Comparison of ENCODE assay signal across 8 mouse cellular contexts in genomic region chr2:55436261-55437006, GRCm38 (mm10). TPM values are rescaled to one million over a fixed set of nuclear protein-coding genes. Genes with fewer than 3 reads are reported as not detected.
DNase-seq lines count a peak whose midpoint lies in the region; ATAC-seq lines count a peak whose summit lies in the region.

No protein-coding gene starts in this region.

- 0 out of 2 replicates have a peak, but pooled peaks have one; percentile 36 for ATAC-seq in lung, embryonic 16.5 days (ENCODE audit: low read depth)
- ATAC-seq in embryonic facial prominence, embryonic 14.5 days (ENCODE audit: low read depth): peak; percentile 48; the same call in 1 of the 2 replicates
- peak; percentile 66 for ATAC-seq in neural tube, embryonic 15.5 days (ENCODE audit: low FRiP score)
- ATAC-seq in monocyte, adult 5-6 weeks (replicated peaks; ENCODE audit: insufficient number of reproducible peaks, low FRiP score, low TSS enrichment, poor library complexity, severe bottlenecking): no peak

- H3K4me1 ChIP-seq in lung, embryonic 16.5 days (replicated peaks; ENCODE audit: control insufficient read depth, insufficient read depth, low read length): peaks cover 6% of the 10 kb centered on the region
- peaks cover 10% of the 10 kb centered on the region; the same call in 1 of the 2 replicates for H3K4me1 ChIP-seq in embryonic facial prominence, embryonic 14.5 days (ENCODE audit: control insufficient read depth, insufficient read depth, low read length)
- H3K4me1 ChIP-seq in limb, embryonic 10.5 days: peaks cover 25% of the 10 kb centered on the region
- H3K4me1 ChIP-seq in neural tube, embryonic 15.5 days: peaks cover 22% of the 10 kb centered on the region

- no peak overlapping the region for H3K27ac ChIP-seq in lung, embryonic 16.5 days (ENCODE audit: low read length)
- H3K27ac ChIP-seq in embryonic facial prominence, embryonic 14.5 days (replicated peaks; ENCODE audit: low read depth, low read length): no peak overlapping the region
- no peak overlapping the region for H3K27ac ChIP-seq in limb, embryonic 10.5 days
- H3K27ac ChIP-seq in neural tube, embryonic 15.5 days (replicated peaks): peak overlapping the region; percentile 75

- no peak for DNase-seq in lung, adult 18-20 months
- DNase-seq in embryonic facial prominence, embryonic 14.5 days (ENCODE audit: low spot score): peak; percentile 11
- peak; percentile 36 for DNase-seq in heart, postnatal 4 days
- DNase-seq in limb, embryonic 10.5 days (ENCODE audit: low spot score): peak; percentile 46
- DNase-seq in adrenal gland, adult 8-10 months: no peak

- no peaks in the 10 kb centered on the region for H3K36me3 ChIP-seq in lung, embryonic 16.5 days (ENCODE audit: control insufficient read depth, insufficient read depth, low read length)
- no peaks in the 10 kb centered on the region for H3K36me3 ChIP-seq in embryonic facial prominence, embryonic 14.5 days (ENCODE audit: control insufficient read depth, insufficient read depth, low read length)
- H3K36me3 ChIP-seq in limb, embryonic 10.5 days: no peaks in the 10 kb centered on the region
- no peaks in the 10 kb centered on the region for H3K36me3 ChIP-seq in neural tube, embryonic 15.5 days

- H3K9ac ChIP-seq in lung, embryonic 16.5 days (ENCODE audit: low read length): no peak overlapping the region; the same call in 1 of the 2 replicates
- peak overlapping the region; percentile 55; the same call in 1 of the 2 replicates for H3K9ac ChIP-seq in embryonic facial prominence, embryonic 14.5 days (ENCODE audit: low read depth, low read length)
- H3K9ac ChIP-seq in neural tube, embryonic 15.5 days (replicated peaks): peak overlapping the region; percentile 67

- WGBS in lung, embryonic 16.5 days: 1% methylated on average over 21 of the region's 21 CpGs
- WGBS in embryonic facial prominence, embryonic 14.5 days: under 1% methylated on average over 20 of the region's 21 CpGs
- WGBS in limb, embryonic 10.5 days: under 1% methylated on average over 21 of the region's 21 CpGs
- WGBS in neural tube, embryonic 15.5 days: under 1% methylated on average over 21 of the region's 21 CpGs

- H3K4me2 ChIP-seq in lung, embryonic 16.5 days (ENCODE audit: low read depth, low read length): peak overlapping the region; percentile 63
- H3K4me2 ChIP-seq in embryonic facial prominence, embryonic 14.5 days (ENCODE audit: low read depth, low read length): peak overlapping the region; percentile 82
- H3K4me2 ChIP-seq in neural tube, embryonic 15.5 days: peak overlapping the region; percentile 95

- H3K27me3 ChIP-seq in lung, embryonic 16.5 days (ENCODE audit: control insufficient read depth, insufficient read depth, low read depth, low read length): peaks cover 30% of the 10 kb centered on the region
- peaks cover 38% of the 10 kb centered on the region for H3K27me3 ChIP-seq in embryonic facial prominence, embryonic 14.5 days (replicated peaks; ENCODE audit: control insufficient read depth, insufficient read depth, low read length)
- H3K27me3 ChIP-seq in limb, embryonic 10.5 days (ENCODE audit: low read depth, poor library complexity, severe bottlenecking): peaks cover 52% of the 10 kb centered on the region
- H3K27me3 ChIP-seq in neural tube, embryonic 15.5 days (replicated peaks): no peaks in the 10 kb centered on the region

- H3K9me3 ChIP-seq in lung, embryonic 16.5 days (ENCODE audit: control insufficient read depth, low read length): no peaks in the 10 kb centered on the region
- no peaks in the 10 kb centered on the region for H3K9me3 ChIP-seq in embryonic facial prominence, embryonic 14.5 days (ENCODE audit: control insufficient read depth, low read length)
- H3K9me3 ChIP-seq in limb, embryonic 10.5 days (replicated peaks): no peaks in the 10 kb centered on the region
- H3K9me3 ChIP-seq in neural tube, embryonic 15.5 days (replicated peaks): no peaks in the 10 kb centered on the region

- H3K4me3 ChIP-seq in lung, embryonic 16.5 days (ENCODE audit: low read length): peak overlapping the region; percentile 43
- peak overlapping the region; percentile 47 for H3K4me3 ChIP-seq in embryonic facial prominence, embryonic 14.5 days (ENCODE audit: low read depth, low read length)
- peak overlapping the region; percentile 52 for H3K4me3 ChIP-seq in limb, embryonic 10.5 days
- H3K4me3 ChIP-seq in neural tube, embryonic 15.5 days (replicated peaks): peak overlapping the region; percentile 64

RNA-seq across cellular contexts. Expression of gene Kcnj3, which starts 0.7 kb away (rescaled TPM):
- polyA plus RNA-seq in lung, embryonic 16.5 days (2015; fragmentation: Nextera tagmentation; extraction: Ambion mirVana): 0.62 and 0.64 TPM in 2 replicates
- 0.98 and 1.0 TPM in 2 replicates for polyA plus RNA-seq in embryonic facial prominence, embryonic 14.5 days (2014; fragmentation: Nextera tagmentation; extraction: Ambion mirVana)
- total RNA-seq in heart, postnatal 4 days (2021): 10 to 100 TPM; 26.6 to 28.2 TPM
- polyA plus RNA-seq in limb, embryonic 10.5 days (2016; fragmentation: Nextera tagmentation; extraction: Ambion mirVana): 0.19 TPM in 1 of 2 replicates, not detected in the other
- polyA plus RNA-seq in neural tube, embryonic 15.5 days (2015; fragmentation: Nextera tagmentation; extraction: Ambion mirVana): 5.0 and 5.4 TPM in 2 replicates
- total RNA-seq in adrenal gland, adult 8-10 months (2022): 1 to 10 TPM; 1.6 to 2.0 (median 1.7) TPM
- not detected in 3 replicates for total RNA-seq in monocyte, adult 5-6 weeks (2017)

Comparison
In these comparisons a context has a peak if more than half of its experiments do, and no peak if none do; other contexts are left out.
1. DNase-seq: peak in embryonic facial prominence, embryonic 14.5 days (single experiment), heart, postnatal 4 days (single experiment) and limb, embryonic 10.5 days (single experiment); none in lung, adult 18-20 months (0 of 2) and adrenal gland, adult 8-10 months (single experiment).
2. Peak in every context shown above with its lines, with median percentiles within 50 percentile points of each other: H3K4me2 ChIP-seq and H3K4me3 ChIP-seq.